Mouse (Mus musculus) cortical plate, adult 2 months (tissue): Measurements from ENCODE around the gene Gm21987.

ENCODE experiments used
- CTCF ChIP-seq: fragments of 200-500 bp; IDR thresholded peaks from 2 replicates; pipeline ENCODE4 v1.5.1; 2011; ENCODE audit warnings: mild to moderate bottlenecking, control low read depth, low read length; ENCODE audit not compliant: insufficient read depth; ENCODE audit errors: extremely low read depth
- POLR2A ChIP-seq: fragments of 200-500 bp; IDR thresholded peaks from 2 replicates; pipeline ENCODE4 v1.6.1; 2011; ENCODE audit warnings: mild to moderate bottlenecking, low read length, control low read depth; ENCODE audit not compliant: insufficient read depth; ENCODE audit errors: extremely low read depth

GRCm38 (mm10) chr16:38353642-38354041, 6.8 kb downstream of the Gm21987 start:
- TF ChIP-seq POLR2A (no peak), CTCF (no peak)
